In genomic region chr5:125168101-125168500, GRCm38 (mm10) we compare ENCODE assay signal across 17 mouse cellular contexts. TPM values are rescaled to one million over a fixed set of nuclear protein-coding genes. Genes with fewer than 3 reads are reported as not detected.
DNase-seq lines count a peak whose midpoint lies in the region; ATAC-seq and TF ChIP-seq lines count a peak whose summit lies in the region.
"Had no signal": no experiment of that assay in that cellular context is flagged by ENCODE, and none has a peak within 500 bp of the region (broad histone marks: within the 10 kb centered on the region; RNA-seq: fewer than 3 reads in every experiment).

No protein-coding gene starts in this region.

- H3K9me3 ChIP-seq in heart, embryonic 13.5 days = no peaks in the 10 kb centered on the region
- H3K9me3 ChIP-seq: embryonic facial prominence, embryonic 13.5 days; forebrain, embryonic 13.5 days had no signal

- peak; percentile 48 to 59 for DNase-seq in cerebellum, adult 2 months
- no peak for DNase-seq in cerebellum, adult 8-10 months
- DNase-seq in heart, adult 8-10 months (ENCODE audit: low spot score) = no peak
- DNase-seq in testis, postnatal 10 days (ENCODE audit: low spot score) = no peak
- no peak for DNase-seq in right cerebral cortex, adult 18-20 months
- no peak for DNase-seq in thymus, postnatal 10 days (ENCODE audit: low spot score in 2 of 2)
- DNase-seq: heart, postnatal 4 days; spleen, adult 18-20 months had no signal

- ATAC-seq in heart, embryonic 13.5 days (ENCODE audit: extremely low read depth, insufficient number of reproducible peaks, low FRiP score, low TSS enrichment) = no peak
- ATAC-seq: forebrain, embryonic 13.5 days; intestine, embryonic 16.5 days; lung, postnatal 0 days had no signal

- H3K9ac ChIP-seq in heart, embryonic 13.5 days = peak overlapping the region; percentile 21; the same call in 1 of the 2 replicates
- H3K9ac ChIP-seq: forebrain, embryonic 13.5 days had no signal

- no peak for TF ChIP-seq POLR2A in cerebellum, adult 2 months (IDR thresholded peaks at IDR 0.05; ENCODE audit: borderline replicate concordance, insufficient read depth, low read length)
- no peak for TF ChIP-seq POLR2A in testis, adult 2 months (IDR thresholded peaks at IDR 0.05; ENCODE audit: control insufficient read depth, low read depth, low read length)

- no peaks in the 10 kb centered on the region for H3K27me3 ChIP-seq in cerebellum, adult 2 months (ENCODE audit: control insufficient read depth, insufficient read depth, low read length)
- H3K27me3 ChIP-seq in heart, embryonic 13.5 days (replicated peaks) = no peaks in the 10 kb centered on the region
- H3K27me3 ChIP-seq in testis, adult 2 months (ENCODE audit: control insufficient read depth, insufficient read depth, low read length) = no peaks in the 10 kb centered on the region
- H3K27me3 ChIP-seq: embryonic facial prominence, embryonic 13.5 days; forebrain, embryonic 13.5 days had no signal

- no peak overlapping the region for H3K4me3 ChIP-seq in cerebellum, adult 2 months (replicated peaks; ENCODE audit: insufficient read depth, low read depth, low read length)
- H3K4me3 ChIP-seq in heart, embryonic 13.5 days = no peak overlapping the region
- H3K4me3 ChIP-seq in testis, adult 2 months (ENCODE audit: control insufficient read depth, low read depth, low read length) = no peak overlapping the region
- H3K4me3 ChIP-seq: embryonic facial prominence, embryonic 13.5 days; forebrain, embryonic 13.5 days; layer of hippocampus, adult 2 months had no signal

- no peak overlapping the region for H3K27ac ChIP-seq in cerebellum, adult 2 months (ENCODE audit: insufficient read depth, low read length)
- H3K27ac ChIP-seq in heart, embryonic 13.5 days (replicated peaks) = peak overlapping the region; percentile 39; the same call in 1 of the 2 replicates
- 0 out of 2 replicates have a peak overlapping the region, but pooled peaks have one; percentile 33 for H3K27ac ChIP-seq in testis, adult 2 months (ENCODE audit: control insufficient read depth, insufficient read depth, low read depth, low read length)
- H3K27ac ChIP-seq: embryonic facial prominence, embryonic 13.5 days; forebrain, embryonic 13.5 days; layer of hippocampus, adult 2 months; stomach, postnatal 0 days had no signal

- 43% methylated on average over 7 of the region's 7 CpGs for WGBS in cerebellum, adult 2 months
- 76% methylated on average over 7 of the region's 7 CpGs for WGBS in heart, embryonic 13.5 days

- H3K4me2 ChIP-seq in heart, embryonic 13.5 days = no peak overlapping the region
- H3K4me2 ChIP-seq: embryonic facial prominence, embryonic 13.5 days; forebrain, embryonic 13.5 days; midbrain, embryonic 11.5 days had no signal

- TF ChIP-seq CTCF in cerebellum, adult 2 months (IDR thresholded peaks at IDR 0.05; ENCODE audit: borderline replicate concordance, insufficient read depth, low read depth, low read length) = no peak
- TF ChIP-seq CTCF in testis, adult 2 months (IDR thresholded peaks at IDR 0.05; ENCODE audit: control insufficient read depth, insufficient read depth, insufficient replicate concordance, low read depth, low read length) = no peak

- H3K4me1 ChIP-seq in cerebellum, adult 2 months (ENCODE audit: control insufficient read depth, insufficient read depth, low read length) = peaks cover 88% of the 10 kb centered on the region
- H3K4me1 ChIP-seq in heart, embryonic 13.5 days = peaks cover 100% of the 10 kb centered on the region
- peaks cover 34% of the 10 kb centered on the region for H3K4me1 ChIP-seq in testis, adult 2 months (ENCODE audit: control insufficient read depth, insufficient read depth, low read length)

- no peaks in the 10 kb centered on the region for H3K36me3 ChIP-seq in heart, embryonic 13.5 days
- H3K36me3 ChIP-seq in testis, adult 2 months (ENCODE audit: control insufficient read depth, insufficient read depth, low read length) = no peaks in the 10 kb centered on the region

RNA-seq across cellular contexts. Expression of gene Ncor2, which starts 10.9 kb away (rescaled TPM):
- 86.8 and 93.2 TPM in 2 replicates for polyA plus RNA-seq in cerebellum, adult 2 months (2012; rRNA removed)
- 16.5 and 17.0 TPM in 2 replicates for polyA plus RNA-seq in heart, embryonic 13.5 days (2015; fragmentation: Nextera tagmentation; extraction: Ambion mirVana)
- total RNA-seq in heart, adult 8-10 months (2022) = 10 to 100 TPM; 81.6 to 92.4 (median 84.5) TPM
- polyA plus RNA-seq in testis, adult 2 months (2012; rRNA removed) = 28.0 and 31.7 TPM in 2 replicates

Comparison
In these comparisons a context has a peak if more than half of its experiments do, and no peak if none do; other contexts are left out.
1. DNase-seq: peak in cerebellum, adult 2 months (2 of 2); none in cerebellum, adult 8-10 months (single experiment), heart, adult 8-10 months (single experiment), testis, postnatal 10 days (single experiment), right cerebral cortex, adult 18-20 months (single experiment) and thymus, postnatal 10 days (0 of 2).